Mouse (Mus musculus) C2C12 (cell line): ENCODE results near the gene Prkg1.

ENCODE experiments used
- CEBPB ChIP-seq: IDR thresholded peaks from one replicate; pipeline ENCODE4 v1.6.1; 2011; ENCODE audit warnings: low read depth, mild to moderate bottlenecking, control low read depth, moderate library complexity
- CTCF ChIP-seq: IDR thresholded peaks from one replicate; pipeline ENCODE4 v1.5.1; 2011; ENCODE audit not compliant: control insufficient read depth, insufficient read depth, insufficient read length
- FOSL1 ChIP-seq: IDR thresholded peaks from one replicate; pipeline ENCODE4 v1.8.0; 2011; ENCODE audit warnings: mild to moderate bottlenecking, low read length; ENCODE audit not compliant: poor library complexity, insufficient read depth, severe bottlenecking
- MAX ChIP-seq: IDR thresholded peaks from one replicate; pipeline ENCODE4 v1.6.1; 2011; ENCODE audit warnings: mild to moderate bottlenecking, control low read depth
- MYOD1 ChIP-seq: IDR thresholded peaks from one replicate; pipeline ENCODE4 v1.6.1; 2011; ENCODE audit warnings: low read depth; ENCODE audit not compliant: control insufficient read depth, insufficient read length

GRCm38 (mm10) chr19:31710336-31710735, 54.5 kb downstream of the Prkg1 start:
- TF ChIP-seq CTCF (no peak), CEBPB (no peak), MAX (no peak), MYOD1 (no peak), FOSL1 (no peak)
